Mouse (Mus musculus) forelimb bud, embryonic 11.5 days (tissue): ENCODE measurements around the gene Slc1a2.

Experiments
- DNase-seq: peaks from one replicate; pipeline ENCODE4 v3.0.0-alpha.2; 2012; ENCODE audit warnings: low read depth, low spot score

Slc1a2 gene

GRCm38 (mm10) chr2:102663339-102663738 lies 4.9 kb downstream of the Slc1a2 start:
- no peak for DNase-seq

GRCm38 (mm10) chr2:102663865-102664264 lies 5.4 kb downstream of the Slc1a2 start:
- DNase-seq = no peak

GRCm38 (mm10) chr2:102667981-102668380 lies 9.5 kb downstream of the Slc1a2 start:
- no peak for DNase-seq

- DNase-seq = no peak
Observed at GRCm38 (mm10) chr2:102669580-102669979, 11.1 kb downstream of the Slc1a2 start.

- DNase-seq = peak; percentile 51
Observed at GRCm38 (mm10) chr2:102674582-102674981, 16.1 kb downstream of the Slc1a2 start.

GRCm38 (mm10) chr2:102675275-102675674 lies 16.8 kb downstream of the Slc1a2 start:
- peak; percentile 37 for DNase-seq

- DNase-seq = no peak
Observed at GRCm38 (mm10) chr2:102676716-102677312, 18.4 kb downstream of the Slc1a2 start.

- DNase-seq = no peak
Observed at GRCm38 (mm10) chr2:102677400-102677799, 18.9 kb downstream of the Slc1a2 start.

- no peak for DNase-seq
Observed at GRCm38 (mm10) chr2:102681351-102681750, 22.9 kb downstream of the Slc1a2 start.

- DNase-seq = no peak
Observed at GRCm38 (mm10) chr2:102682168-102682567, 23.7 kb downstream of the Slc1a2 start.

- DNase-seq = no peak
Observed at GRCm38 (mm10) chr2:102685371-102686107, 27.1 kb downstream of the Slc1a2 start.

GRCm38 (mm10) chr2:102686108-102686450 lies 27.6 kb downstream of the Slc1a2 start:
- no peak for DNase-seq

GRCm38 (mm10) chr2:102693556-102693955 lies 35.1 kb downstream of the Slc1a2 start:
- DNase-seq = no peak

GRCm38 (mm10) chr2:102694750-102695149 lies 36.3 kb downstream of the Slc1a2 start:
- no peak for DNase-seq

GRCm38 (mm10) chr2:102695541-102695940 lies 37.1 kb downstream of the Slc1a2 start:
- DNase-seq = no peak

- DNase-seq = no peak
Observed at GRCm38 (mm10) chr2:102697732-102698131, 39.3 kb downstream of the Slc1a2 start.

- no peak for DNase-seq
Observed at GRCm38 (mm10) chr2:102699921-102700320, 41.5 kb downstream of the Slc1a2 start.

- DNase-seq = no peak
Observed at GRCm38 (mm10) chr2:102700695-102701094, 42.2 kb downstream of the Slc1a2 start.

GRCm38 (mm10) chr2:102701382-102701781 lies 42.9 kb downstream of the Slc1a2 start:
- DNase-seq = no peak

- DNase-seq = no peak
Observed at GRCm38 (mm10) chr2:102703556-102703955, 45.1 kb downstream of the Slc1a2 start.

GRCm38 (mm10) chr2:102704781-102705180 lies 46.3 kb downstream of the Slc1a2 start:
- no peak for DNase-seq

GRCm38 (mm10) chr2:102711511-102711910 lies 53.1 kb downstream of the Slc1a2 start:
- DNase-seq = no peak

GRCm38 (mm10) chr2:102712049-102712448 lies 53.6 kb downstream of the Slc1a2 start:
- DNase-seq = no peak
